Mouse (Mus musculus) left cerebral cortex, postnatal 4 days (tissue): ENCODE data around the gene Txndc9. TPM values are rescaled to one million over a fixed set of nuclear protein-coding genes. Genes with fewer than 3 reads are reported as not detected.

Experiments used
- DNase-seq: peaks from one replicate; pipeline ENCODE4 v3.0.0-alpha.2; 2022
- intact Hi-C: fragments of 180-260 bp; cut with DNase I; formaldehyde crosslinking; loops from one replicate; pipeline ENCODE4 v1.15.1; 2025
- total RNA-seq, 2 experiments: library from RNA; stranded (reverse); gene quantifications; 2 replicates each; pipeline ENCODE4 v1.2.3; 2021

Gene Txndc9
- total RNA-seq: 10 to 100 TPM; 72.7 to 75.0 TPM

DNA sequence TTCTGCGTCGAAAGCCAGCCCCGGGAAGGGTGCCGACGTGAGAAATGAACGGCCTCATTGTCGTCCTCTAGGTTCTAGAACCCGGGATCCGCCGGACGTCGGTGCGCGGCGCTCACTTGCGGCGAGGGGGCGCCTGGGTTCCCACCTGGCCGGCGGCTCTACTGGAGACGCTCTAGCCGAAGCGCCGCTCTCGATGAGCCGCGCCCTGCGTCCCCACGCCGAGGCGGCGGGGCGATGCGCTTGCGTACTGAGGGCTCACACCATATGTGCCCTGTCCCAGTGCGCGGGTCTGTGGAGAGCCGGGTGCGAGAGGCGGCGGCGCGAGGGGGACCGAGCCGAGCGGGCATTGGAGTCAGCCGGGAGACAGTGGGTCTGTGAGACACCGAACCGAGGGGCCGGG, at the start of gene Txndc9, which contains the start of gene Eif5b:
TSS of gene Txndc9 (minus strand) at position 27 of the 400 bp plus-strand sequence.
TSS of gene Eif5b (plus strand) at position 144 of the 400 bp plus-strand sequence.
- intact Hi-C loops: loop anchor here (5.0 kb wide), 1 partner anchor 106 kb away; the partner anchor contains the start of genes Mitd1 and Mrpl30
- peak; percentile 96 for DNase-seq

DNA sequence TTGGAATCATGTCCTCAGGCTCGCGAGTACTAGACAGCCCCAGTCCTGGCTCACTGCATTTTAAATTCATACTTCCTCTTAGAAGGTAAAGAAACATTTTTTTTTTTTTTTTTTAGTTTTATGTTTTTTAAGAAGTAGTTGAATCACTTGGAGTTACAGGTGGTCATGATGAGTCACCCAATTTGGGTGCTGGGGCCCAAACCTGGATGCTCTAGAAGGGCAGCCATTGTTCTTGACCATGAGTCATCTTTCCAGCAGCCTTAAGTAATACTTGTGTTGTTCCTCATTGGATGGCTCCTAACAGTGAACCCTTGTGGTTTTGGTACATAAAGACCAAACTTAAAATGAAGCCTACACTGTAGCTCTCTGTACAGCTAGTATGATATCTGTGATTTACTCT, 41.2 kb upstream of the Txndc9 start:
- intact Hi-C loops: loop anchor here (5.0 kb wide), 1 partner anchor 43 kb away; no protein-coding TSS in a partner anchor

GRCm38 (mm10) chr1:38037375-38037774, 39.7 kb upstream of the Txndc9 start:
- intact Hi-C loops: loop anchor here (5.0 kb wide), 1 partner anchor 45 kb away; no protein-coding TSS in a partner anchor
- DNase-seq: no peak

More for the DNA sequence above, 41.2 kb upstream of the Txndc9 start:
- DNase-seq: no peak

GRCm38 (mm10) chr1:38035521-38035920, 37.8 kb upstream of the Txndc9 start:
- intact Hi-C loops: loop anchor here (5.0 kb wide), 1 partner anchor 47 kb away; no protein-coding TSS in a partner anchor
- DNase-seq: no peak

GRCm38 (mm10) chr1:38031391-38031790, 33.7 kb upstream of the Txndc9 start:
- no peak for DNase-seq
- intact Hi-C loops: no loop called here

DNA sequence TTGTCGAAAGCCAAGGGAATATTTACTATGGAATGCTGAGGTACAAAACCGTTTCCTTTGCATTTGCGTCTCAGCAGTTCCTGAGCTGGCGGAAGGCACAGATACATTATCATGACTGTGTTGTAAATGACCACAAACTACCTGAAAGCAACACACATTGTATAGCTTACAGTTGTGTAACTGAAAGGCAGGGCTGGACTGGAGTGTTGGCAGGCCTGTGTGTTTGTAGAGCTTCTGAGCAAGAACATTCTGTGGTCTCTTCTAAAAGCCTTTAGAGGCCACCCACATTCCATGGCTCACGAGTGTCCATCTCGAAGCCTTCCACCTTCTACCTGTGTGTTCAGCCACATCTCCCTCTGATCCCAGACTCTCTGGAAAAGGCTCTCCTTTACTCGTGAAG, 29.6 kb upstream of the Txndc9 start:
- intact Hi-C loops: no loop called here
- DNase-seq: no peak

DNA sequence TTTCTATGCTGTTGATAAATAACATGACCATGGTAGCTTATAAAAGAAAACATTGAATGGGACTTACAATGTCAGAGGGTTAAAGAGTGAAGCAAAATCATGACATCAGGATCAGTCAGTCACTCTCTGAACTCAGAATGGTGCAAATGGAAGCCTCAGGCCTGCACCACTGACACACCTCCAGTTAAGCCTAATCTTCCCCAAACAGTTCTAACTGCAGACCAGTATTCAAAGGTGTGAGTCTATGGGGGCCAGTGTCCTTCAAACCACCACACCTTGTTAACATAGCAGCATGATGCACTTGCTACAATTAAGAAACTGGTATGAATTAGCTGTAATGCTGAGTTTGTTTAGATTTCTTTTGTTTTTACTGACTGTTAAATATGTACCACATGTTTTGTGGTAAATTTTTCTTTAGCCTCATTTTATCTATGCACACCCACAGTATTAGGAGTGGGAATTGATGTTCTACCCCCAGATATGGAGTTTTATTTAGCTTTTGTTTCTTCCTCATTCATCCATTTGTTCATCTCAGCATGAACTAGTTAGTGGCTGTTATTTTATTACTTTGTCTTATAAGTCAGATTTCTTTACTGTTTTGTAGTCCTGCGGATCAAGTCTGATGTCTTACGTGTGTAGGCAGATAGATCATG, 17.0 kb upstream of the Txndc9 start:
- DNase-seq: no peak
- intact Hi-C loops: no loop called here

DNA sequence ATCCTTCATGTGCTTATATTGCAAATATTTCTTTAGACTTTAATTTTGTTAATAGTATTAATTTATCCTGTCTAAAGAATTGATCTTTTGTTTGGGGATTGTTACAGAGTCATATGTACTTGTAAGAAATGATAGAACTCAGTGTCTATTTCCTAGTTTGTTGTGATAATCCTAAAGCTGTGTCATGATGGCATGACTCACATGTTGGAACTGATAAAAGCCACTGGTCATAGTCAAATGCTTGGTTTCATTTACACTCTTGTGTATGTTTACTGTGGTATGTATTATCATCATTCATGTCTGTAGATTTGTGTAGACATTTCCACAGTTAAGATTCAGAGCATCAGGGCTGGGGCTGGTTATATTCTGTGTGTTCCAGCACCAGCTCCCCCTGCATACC, 14.8 kb upstream of the Txndc9 start:
- intact Hi-C loops: no loop called here
- DNase-seq: no peak

- intact Hi-C loops: no loop called here
- DNase-seq: no peak
These were observed 14.4 kb upstream of the Txndc9 start for GRCm38 (mm10) chr1:38012104-38012503.

DNA sequence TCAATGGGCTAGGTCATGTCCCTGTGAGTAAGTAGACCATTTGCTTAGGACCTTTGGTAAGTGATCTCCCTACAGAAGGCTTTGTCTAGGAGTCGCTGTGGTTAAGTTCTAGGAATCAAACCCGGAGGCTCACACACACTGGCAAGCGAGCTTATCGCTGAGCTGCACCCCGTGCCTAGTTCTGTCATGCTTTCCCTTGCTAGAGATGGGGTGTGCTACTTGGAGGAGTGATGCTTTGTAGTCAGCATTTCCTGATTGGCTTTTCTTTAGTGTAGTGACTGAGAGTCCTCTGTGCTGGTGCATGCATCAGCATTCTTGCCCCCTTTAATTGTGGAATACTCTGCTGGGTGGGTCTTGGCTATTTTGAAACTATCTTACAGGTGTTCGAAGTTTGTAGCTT, 14.0 kb upstream of the Txndc9 start:
- intact Hi-C loops: no loop called here
- DNase-seq: no peak

DNA sequence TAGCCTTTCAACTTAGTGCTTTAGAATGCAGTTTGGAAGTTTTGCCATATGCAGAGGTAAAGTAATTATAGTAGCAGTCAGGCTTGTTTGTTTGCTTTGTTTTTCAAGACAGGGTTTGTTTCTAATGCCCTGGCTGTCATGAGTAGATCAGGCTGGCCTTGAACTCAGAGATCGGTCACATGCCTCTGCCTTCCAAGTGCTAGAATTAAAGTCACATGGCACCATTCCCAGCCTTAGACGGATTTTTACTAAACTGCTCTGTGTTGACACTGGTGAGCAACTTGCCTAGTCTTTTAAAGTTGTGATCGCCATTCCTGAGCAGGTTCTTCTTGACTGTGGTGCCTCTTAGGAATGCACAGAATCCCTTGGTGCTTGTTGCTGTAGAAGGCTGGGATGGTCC, 9.0 kb upstream of the Txndc9 start:
- intact Hi-C loops: no loop called here
- DNase-seq: no peak

- intact Hi-C loops: no loop called here
- DNase-seq: no peak
These were observed 5.4 kb upstream of the Txndc9 start for GRCm38 (mm10) chr1:38003046-38003445.

DNA sequence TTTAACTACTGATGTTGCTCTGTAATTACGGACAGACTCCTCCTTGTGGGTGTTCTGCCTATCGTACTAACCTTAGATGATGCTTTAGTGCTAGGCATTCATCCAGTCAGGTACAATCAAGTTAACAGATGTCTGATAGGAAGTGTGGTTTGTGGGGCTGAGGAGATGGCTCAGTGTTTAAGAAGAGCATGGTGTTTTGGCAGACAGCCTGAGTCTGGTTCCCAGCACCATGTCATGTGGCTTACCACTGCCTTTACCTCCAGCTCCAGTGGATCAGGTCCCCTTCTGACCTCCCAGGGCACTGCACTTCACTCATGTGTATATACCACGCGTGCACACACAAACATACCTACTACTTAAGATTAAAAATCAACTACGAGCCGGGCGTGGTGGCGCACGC, 4.3 kb upstream of the Txndc9 start:
- intact Hi-C loops: no loop called here
- DNase-seq: no peak

- intact Hi-C loops: no loop called here
- DNase-seq: no peak
These were observed 3.2 kb upstream of the Txndc9 start for GRCm38 (mm10) chr1:38000844-38001243.

DNA sequence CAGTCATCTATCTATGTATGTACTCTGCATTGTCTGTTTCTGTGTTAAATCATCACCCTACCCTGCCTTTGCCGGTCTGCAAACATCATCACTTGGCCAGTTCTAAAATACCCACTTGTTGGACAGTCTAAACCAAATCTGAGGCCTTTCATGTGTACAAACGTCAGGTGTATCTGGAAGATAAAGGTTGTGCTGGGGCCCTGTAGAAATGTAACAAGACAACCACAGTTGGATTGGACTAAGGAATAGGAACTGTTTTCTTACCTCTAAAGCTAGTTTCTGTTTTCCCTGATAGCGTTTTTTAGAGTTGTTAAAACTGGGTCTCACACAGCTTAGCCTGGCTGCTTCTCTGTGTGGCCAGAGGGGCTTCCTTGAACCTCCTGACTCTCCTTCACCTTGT, 1.9 kb upstream of the Txndc9 start:
- no peak for DNase-seq
- intact Hi-C loops: loop anchor here (5.0 kb wide), 1 partner anchor 107 kb away; the partner anchor contains the start of genes Mitd1 and Mrpl30

- DNase-seq: no peak
- intact Hi-C loops: loop anchor here (5.0 kb wide), 1 partner anchor 106 kb away; the partner anchor contains the start of genes Mitd1 and Mrpl30
These were observed 892 bp upstream of the Txndc9 start for GRCm38 (mm10) chr1:37998371-37999199.

DNA sequence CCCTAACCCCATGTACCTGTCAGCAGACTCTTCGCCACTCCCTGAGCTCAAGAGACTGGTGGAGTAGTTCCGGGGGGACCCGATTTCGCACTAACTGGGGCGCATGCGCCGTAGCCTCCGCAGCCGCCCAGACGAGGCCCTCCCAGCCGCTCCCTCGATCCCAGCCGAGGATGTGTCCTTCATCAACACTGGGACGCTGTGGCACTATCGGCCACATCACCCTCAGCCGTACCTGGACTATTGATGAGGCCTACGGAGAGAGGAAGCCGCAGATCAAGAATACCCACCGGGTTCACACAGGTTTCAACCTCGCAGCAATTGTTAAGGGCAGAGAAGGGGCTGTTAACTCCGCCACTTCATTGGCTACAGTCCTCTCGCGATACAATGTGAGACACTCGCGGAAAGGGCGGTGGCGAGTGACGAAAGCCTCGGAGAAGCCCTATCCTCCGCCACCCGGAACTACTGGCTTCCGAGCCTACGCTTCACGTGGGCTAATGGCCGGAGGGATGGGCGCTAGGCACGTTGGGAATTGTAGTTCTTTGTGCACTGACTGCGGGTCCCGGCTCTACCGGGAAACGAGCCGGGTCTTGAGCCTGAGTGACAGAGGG, 712 bp downstream of the Txndc9 start:
- peak; percentile 98 for DNase-seq
- intact Hi-C loops: loop anchor here (5.0 kb wide), 1 partner anchor 105 kb away; the partner anchor contains the start of genes Mitd1 and Mrpl30

GRCm38 (mm10) chr1:37996226-37996625, 1.5 kb downstream of the Txndc9 start:
- DNase-seq: no peak
- intact Hi-C loops: loop anchor here (5.0 kb wide), 1 partner anchor 104 kb away; the partner anchor contains the start of genes Mitd1 and Mrpl30

DNA sequence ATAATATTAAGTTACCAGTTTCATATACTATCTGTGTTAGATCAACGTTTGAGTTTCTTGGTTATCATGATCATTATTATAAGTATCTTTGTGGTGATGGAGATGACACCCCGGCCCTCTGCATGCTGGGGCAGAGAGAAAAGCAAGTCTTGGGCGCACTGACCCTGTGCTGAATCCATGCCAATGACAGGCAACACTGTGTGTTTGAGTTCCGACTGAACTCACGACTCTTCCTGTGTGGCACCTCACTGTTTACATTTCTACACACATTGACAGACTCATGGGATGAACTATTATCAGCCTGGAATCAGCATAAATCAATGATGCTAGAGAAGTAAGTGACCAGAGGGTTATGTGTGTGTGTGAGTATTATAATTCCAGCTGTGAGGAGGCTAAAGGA, 9.8 kb downstream of the Txndc9 start:
- DNase-seq: no peak
- intact Hi-C loops: no loop called here

DNA sequence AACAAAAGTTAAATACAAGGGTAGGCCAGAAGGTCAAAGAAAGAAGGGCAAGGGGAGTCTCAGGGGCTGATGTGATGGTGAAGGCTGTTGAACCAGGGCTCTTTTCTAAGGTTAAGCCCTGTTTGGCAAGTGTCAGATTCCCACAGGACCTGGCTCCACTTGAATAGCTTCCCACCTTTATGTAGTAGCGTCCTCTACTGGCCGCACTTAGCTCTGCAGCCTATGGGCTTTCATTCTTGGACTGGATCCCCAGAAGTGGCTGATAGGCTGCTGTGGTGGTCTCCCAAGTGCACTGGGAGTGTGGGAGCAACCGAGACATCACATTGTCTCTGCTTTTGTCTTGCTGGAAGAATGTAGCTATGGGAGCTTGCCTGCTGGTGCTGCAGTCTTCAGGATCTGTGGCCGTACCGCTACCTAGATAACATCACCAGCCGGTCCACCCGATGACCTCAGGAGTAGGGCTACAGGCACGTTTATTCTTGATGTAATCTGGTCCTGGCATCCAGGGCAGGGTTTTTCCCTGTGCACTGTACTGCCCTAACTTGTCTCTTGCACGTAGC, 11.8 kb downstream of the Txndc9 start:
- intact Hi-C loops: no loop called here
- DNase-seq: peak; percentile 50

DNA sequence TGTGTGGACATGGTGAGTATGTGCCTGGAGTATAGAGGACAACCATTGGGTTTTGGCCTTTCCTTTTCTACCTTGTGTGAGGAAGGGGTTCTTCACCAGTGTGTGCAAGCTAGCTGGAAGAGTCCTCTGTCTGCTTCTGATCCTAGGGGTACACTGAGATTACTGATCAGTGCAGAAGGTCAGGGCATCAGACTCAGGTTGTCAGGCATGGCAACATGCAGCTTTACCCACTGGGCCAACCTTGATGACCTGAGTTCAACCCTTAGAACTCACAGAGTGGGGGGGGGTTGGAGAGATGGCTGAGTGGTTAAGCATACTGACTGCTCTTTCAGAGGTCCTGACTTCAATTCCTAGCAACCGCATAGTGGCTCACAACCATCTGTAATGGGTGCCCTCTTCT, 13.4 kb downstream of the Txndc9 start:
- intact Hi-C loops: no loop called here
- DNase-seq: no peak
